Mouse (Mus musculus) layer of hippocampus, postnatal 25 days (tissue): ENCODE measurements at regions not wholly inside any gene's neighbourhood (a gene's known extent, or its start where the extent isn't known, plus 50 kb on each side); places are given as distances from the start of the nearest gene placed in this dataset.
A peak's percentile ranks its signal among the peaks of the same experiment; 100 is the strongest.

Source experiments
- DNase-seq, 2 experiments: peaks; one replicate each; pipeline ENCODE4 v3.0.0; 2022; ENCODE audit warnings: mixed read lengths in 2 of 2, low spot score in 1 of 2; ENCODE audit errors: extremely low spot score in 1 of 2

DNA sequence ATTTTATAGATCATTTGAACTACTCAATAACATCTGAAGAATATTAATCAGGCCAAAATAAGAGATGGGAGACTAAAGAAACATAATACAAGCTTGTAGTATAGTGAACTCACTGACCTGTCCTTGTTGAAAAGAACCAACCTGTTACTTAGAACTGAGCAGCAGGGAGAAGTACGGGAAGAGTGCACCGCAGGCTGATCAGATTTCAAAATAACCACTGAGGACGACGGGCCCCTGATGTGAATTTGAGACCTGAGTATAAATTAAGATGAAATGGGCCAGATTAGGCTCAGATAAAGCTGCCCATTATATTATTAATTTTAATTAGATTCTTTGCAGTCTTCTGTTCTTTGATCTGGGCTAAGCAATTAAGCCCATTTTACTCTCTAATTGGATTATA is 391.2 kb upstream of the Tyrp1 start:
- no peak for DNase-seq

DNA sequence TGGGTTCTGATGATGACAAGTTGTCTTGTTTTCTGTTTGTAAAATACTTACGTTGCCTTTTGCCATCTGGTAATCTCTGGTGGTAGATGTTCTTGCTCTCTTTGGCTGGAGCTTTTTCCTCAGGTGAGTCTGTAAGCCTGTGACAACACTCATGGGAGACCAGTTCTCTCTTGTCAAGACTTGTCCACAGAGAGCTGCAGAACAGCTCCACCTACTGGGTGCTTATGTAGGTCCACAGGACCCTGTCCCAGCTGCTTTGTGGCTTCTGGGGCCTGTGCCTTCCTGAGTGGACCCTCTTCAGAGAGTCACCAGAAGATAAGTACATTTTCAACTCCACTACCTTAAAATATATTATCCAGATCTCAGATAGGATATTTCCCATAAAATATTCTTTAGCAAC is 370.3 kb upstream of the Tyrp1 start:
- DNase-seq = no peak

- DNase-seq = no peak
These were observed 358.0 kb upstream of the Tyrp1 start for GRCm38 (mm10) chr4:80475736-80476478.

DNA sequence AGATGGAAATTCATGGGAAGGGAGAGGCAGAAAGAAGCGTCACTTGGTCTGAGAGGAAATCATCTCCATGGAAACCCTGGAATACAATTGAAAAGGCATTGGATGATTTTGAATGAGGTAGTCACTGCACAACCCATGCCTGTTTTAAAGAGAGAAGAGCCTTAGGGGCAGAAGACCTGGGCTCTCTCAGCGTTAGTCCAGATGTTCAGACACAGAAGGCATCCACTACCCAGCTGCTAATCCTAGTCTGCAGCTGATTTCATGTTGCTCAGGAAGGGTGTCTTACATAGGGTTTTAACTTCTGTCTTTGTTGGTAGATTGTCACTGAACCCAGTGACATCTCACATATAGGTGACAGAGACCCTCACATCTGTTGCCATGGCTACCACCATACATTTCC is 318.8 kb upstream of the Tyrp1 start:
- DNase-seq = no peak

DNA sequence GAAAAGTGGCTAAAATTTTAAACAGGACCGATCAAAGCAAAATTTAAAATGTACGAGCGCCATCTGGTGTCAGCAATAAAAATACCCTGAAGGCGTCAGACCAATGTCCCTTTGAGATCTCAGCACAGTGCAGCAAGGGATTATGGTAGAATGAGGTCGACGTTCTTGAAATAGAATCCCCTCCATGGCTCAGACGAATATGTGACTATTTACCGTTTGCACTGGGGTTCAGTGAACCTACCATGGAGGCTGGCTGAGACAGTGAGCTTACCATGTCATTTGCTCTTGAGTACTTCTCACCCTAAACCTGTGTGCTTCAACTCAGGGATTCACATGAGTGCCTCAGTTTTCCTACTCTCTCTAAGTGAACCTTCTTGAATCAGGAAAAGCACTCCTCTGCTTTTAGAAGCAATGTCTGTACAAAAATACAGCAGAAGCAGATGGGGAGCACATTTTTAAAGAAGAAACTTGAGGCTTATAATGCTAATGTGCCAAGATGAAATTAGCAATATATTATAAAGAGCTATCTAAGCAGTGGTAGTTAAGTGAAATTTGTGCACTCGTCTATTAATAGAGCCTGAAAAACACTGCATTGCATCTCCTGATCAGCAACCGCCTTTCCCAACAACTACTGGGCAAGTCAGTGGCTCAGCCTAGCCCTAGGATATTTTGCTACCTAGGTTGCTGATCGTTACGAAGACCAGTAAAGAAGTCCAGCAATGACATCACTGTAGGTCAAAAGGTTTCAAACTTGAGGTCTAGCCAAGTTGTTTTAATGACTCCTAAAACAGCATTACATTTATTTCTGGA is 316.2 kb upstream of the Tyrp1 start:
- DNase-seq = peak; percentile 54 to 82

DNA sequence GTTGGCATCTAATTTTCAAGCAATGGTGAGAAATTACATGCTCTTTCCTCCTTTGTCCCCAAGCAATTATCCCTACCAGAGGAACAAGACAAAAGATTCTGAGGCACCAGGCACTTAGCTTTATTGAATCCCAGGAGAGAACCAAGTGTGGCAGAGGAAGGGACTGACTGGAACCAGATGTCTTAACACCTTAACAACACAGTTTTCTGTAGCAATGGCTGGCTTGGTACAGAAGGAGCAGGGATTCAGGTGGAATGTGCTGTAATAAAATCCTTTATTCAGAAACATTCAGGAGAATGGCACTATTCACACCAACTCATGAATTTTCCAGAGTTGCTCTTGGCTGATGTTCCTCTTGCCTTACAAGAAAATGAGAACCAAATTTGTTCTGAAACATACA is 315.3 kb upstream of the Tyrp1 start:
- no peak for DNase-seq

DNA sequence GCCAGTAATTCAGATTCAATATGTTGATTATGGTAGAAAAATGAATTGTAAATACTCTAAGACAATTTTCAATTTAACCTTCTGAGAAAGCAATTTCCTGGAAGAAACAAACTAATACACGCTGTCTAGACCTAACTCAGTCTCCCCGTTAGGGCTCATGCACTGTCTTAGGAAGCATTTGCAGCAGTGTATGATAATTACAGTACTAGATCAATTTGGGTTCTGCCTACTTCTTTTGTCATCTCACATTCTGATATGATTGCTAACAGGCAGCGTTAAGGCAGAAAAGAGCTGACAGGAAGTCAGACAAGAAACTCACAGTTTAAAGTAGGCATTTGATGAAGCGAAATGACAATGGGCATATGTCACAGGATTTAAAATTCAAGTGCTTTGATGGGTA is 294.1 kb upstream of the Tyrp1 start:
- no peak for DNase-seq

GRCm38 (mm10) chr4:80545086-80545485 is 288.8 kb upstream of the Tyrp1 start:
- DNase-seq = no peak

GRCm38 (mm10) chr4:80589438-80589837 is 244.5 kb upstream of the Tyrp1 start:
- DNase-seq = no peak

GRCm38 (mm10) chr4:80628271-80628670 is 205.7 kb upstream of the Tyrp1 start:
- DNase-seq = no peak

DNA sequence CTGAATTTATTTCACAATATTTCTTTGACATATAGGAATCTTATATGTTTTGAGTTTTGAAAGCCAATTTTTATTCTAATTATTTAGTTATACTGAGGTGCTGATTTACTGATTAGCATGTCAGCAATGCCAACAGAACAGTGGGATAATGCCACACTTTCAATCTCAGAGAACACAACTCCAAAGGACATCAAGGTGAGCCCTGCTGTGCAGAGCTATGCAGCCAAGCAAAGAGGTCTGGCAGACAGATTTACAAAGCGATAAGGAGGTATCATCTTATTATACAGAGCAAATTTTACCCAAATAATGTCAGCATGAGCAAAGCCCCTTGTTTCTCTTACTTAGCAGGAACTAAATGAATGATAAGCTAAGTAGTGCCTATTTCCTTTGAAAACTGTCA is 204.7 kb upstream of the Tyrp1 start:
- no peak for DNase-seq

DNA sequence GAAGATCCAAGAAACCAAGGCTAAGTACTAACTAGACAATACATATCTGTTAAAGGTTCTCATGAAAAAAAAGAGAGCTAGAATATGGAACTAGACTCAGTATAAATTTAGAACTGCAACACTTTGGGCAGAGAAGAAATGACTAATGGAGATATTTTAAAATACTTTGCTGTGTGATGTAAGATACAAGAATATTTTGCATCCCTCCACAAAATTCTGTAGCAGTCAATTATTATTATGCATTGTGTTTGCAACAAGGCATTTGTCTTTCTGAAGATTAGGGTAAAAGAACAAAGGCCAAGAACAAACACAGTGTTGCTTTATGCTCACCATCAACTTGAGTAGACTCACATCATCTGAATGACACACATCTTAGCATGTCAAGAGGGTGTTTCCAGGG is 203.7 kb upstream of the Tyrp1 start:
- DNase-seq = no peak

DNA sequence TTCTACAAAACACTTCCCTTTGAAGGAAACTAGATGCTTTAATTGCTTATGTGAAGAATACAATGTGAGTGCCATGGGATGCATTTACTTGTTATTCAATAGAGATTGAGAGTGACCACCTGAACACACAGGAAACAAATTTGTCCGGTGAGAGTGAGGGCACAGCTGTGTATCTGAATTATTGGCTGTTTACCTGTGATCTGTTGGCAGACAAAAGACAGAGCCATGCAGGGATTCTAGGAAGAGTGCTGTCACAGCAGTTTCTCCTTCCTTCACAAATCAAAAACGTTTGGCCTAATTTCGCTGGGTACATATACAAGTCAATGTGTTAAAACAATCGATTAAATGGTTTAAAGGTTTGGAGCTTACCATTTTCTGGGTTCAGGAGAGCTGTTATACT is 202.9 kb upstream of the Tyrp1 start:
- DNase-seq = no peak

DNA sequence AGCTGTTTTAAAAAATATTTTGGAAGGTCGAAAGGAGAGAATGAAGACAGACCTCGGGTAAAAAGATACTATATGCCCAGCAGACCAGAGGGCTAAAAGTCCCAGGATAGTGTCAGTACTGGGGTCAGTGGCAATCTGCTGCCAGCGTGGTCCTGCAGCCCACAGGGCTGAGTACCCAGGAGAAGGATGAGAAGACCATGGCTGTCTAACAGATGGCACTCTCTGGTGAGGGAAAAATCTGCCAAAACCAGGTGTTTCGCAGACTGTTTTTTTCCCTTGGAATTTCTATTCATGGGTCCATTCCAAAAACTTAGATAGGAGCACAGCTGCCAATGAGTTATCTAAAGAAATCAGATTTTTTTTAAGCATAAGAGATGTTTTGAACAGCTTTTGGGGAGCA is 202.5 kb upstream of the Tyrp1 start:
- DNase-seq = no peak

GRCm38 (mm10) chr4:80638381-80638780 is 195.5 kb upstream of the Tyrp1 start:
- DNase-seq = no peak
